Mouse (Mus musculus) heart, embryonic 12.5 days (tissue): ENCODE data around the gene Inmt. TPM values are rescaled to one million over a fixed set of nuclear protein-coding genes. Genes with fewer than 3 reads are reported as not detected.

Experiments used
- ATAC-seq: fragments of 200-750 bp; cut with Nextera tagmentation; 2 replicates; pipeline ENCODE4 v1.8.0; 2017; ENCODE audit warnings: moderate TSS enrichment, moderate library complexity; ENCODE audit not compliant: insufficient number of reproducible peaks, low FRiP score
- H3K27ac ChIP-seq: fragments of 300-500 bp; sonication (generic); 2 replicates; pipeline ENCODE4 v1.5.1; 2016; ENCODE audit warnings: mild to moderate bottlenecking, moderate library complexity; ENCODE audit not compliant: poor library complexity, severe bottlenecking
- H3K27me3 ChIP-seq: fragments of 300-500 bp; sonication (generic); replicated peaks from 2 replicates; pipeline ENCODE4 v1.6.1; 2016; ENCODE audit warnings: mild to moderate bottlenecking, moderate library complexity
- H3K36me3 ChIP-seq: fragments of 300-500 bp; sonication (generic); 2 replicates; pipeline ENCODE4 v1.6.1; 2016; ENCODE audit warnings: mild to moderate bottlenecking, moderate library complexity
- H3K4me1 ChIP-seq: fragments of 300-500 bp; sonication (generic); replicated peaks from 2 replicates; pipeline ENCODE4 v1.6.1; 2016; ENCODE audit warnings: mild to moderate bottlenecking
- H3K4me2 ChIP-seq: fragments of 300-500 bp; sonication (generic); 2 replicates; pipeline ENCODE4 v1.6.1; 2016; ENCODE audit warnings: mild to moderate bottlenecking, moderate library complexity
- H3K4me3 ChIP-seq: fragments of 300-500 bp; sonication (generic); 2 replicates; pipeline ENCODE4 v1.5.1; 2016; ENCODE audit warnings: mild to moderate bottlenecking
- H3K9ac ChIP-seq: fragments of 300-500 bp; sonication (generic); 2 replicates; pipeline ENCODE4 v1.6.1; 2016; ENCODE audit warnings: mild to moderate bottlenecking, moderate library complexity
- H3K9me3 ChIP-seq: fragments of 300-500 bp; sonication (generic); replicated peaks from 2 replicates; pipeline ENCODE4 v1.6.1; 2016; ENCODE audit warnings: mild to moderate bottlenecking, moderate library complexity
- WGBS: fragments of 180-500 bp; shearing (Covaris S2); methylation state at CpG from one replicate; pipeline ENCODE4 v1.1.7; 2016; 5-methylcytosine and 5-hydroxymethylcytosine counted together
- polyA plus RNA-seq: library from polyadenylated mRNA; unstranded; fragments of >200 nt; fragmentation: Nextera tagmentation; extraction: Ambion mirVana; gene quantifications from 2 replicates; pipeline ENCODE4 v1.2.1, GENCODE M21; 2016

Gene Inmt
- polyA plus RNA-seq, 1 experiment from 2014 or later, result not detected

DNA sequence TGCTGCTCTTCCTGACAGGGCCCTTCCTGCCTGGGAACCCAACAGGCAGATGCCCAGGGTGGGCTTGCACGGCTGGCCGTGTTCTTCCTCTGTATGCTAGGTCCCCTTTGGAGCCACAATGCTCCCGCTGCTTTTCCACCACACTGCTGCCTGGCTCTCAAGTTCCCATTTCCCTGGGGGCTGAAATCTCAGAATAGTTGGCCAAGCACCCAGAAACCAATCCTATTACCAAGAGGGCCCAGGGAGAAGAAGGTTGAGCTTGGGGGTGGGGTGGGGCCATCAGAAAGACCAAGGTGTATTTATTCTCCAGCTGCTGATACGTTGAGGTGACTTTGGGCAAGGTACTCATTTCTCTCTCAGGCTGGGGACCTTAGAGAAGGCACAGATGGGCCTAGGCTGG is 43.5 kb downstream of the Inmt start:
- ATAC-seq, result no peak
- Histone ChIP-seq H3K4me1 (peaks cover 44% of the 10 kb centered on the region), H3K4me3 (no peak overlapping the region), H3K27ac (peak overlapping the region; percentile 78), H3K27me3 (no peaks in the 10 kb centered on the region), H3K9ac (no peak overlapping the region), H3K4me2 (no peak overlapping the region; the same call in 1 of the 2 replicates), H3K36me3 (no peaks in the 10 kb centered on the region), H3K9me3 (0 out of 2 replicates have a peak, but pooled peaks cover 7% of the 10 kb centered on the region)
- WGBS, result 68% methylated on average over 4 of the region's 4 CpGs

DNA sequence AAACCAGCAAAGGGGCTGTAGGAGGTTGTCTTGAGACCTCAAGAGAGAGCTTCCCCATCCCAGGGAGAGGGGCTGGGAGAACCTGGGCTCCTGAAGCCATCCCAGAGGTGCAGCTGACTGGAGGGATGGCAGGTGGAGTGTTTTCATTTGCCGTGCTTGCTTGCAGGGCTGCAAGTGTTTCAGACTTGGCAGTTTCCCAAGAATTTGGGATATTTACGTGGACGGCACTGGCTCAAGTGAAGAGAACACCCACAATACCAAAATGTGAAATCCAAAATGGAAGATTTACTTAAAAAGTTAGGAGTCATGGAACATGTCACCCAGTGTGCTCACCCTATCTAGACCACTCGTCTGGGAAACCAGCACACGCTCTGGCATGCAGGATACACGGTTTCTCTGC is 44.2 kb downstream of the Inmt start:
- H3K27ac ChIP-seq, result peak overlapping the region; percentile 78
- H3K4me3 ChIP-seq, result no peak overlapping the region
- H3K4me1 ChIP-seq, result peaks cover 44% of the 10 kb centered on the region
- no peaks in the 10 kb centered on the region; the same call in 1 of the 2 replicates for H3K27me3 ChIP-seq
- peak overlapping the region; percentile 11; the same call in 1 of the 2 replicates for H3K4me2 ChIP-seq
- WGBS, result 13% methylated on average over 6 of the region's 6 CpGs
- H3K9ac ChIP-seq, result no peak overlapping the region
- H3K36me3 ChIP-seq, result no peaks in the 10 kb centered on the region
- H3K9me3 ChIP-seq, result 0 out of 2 replicates have a peak, but pooled peaks cover 7% of the 10 kb centered on the region
- no peak for ATAC-seq

DNA sequence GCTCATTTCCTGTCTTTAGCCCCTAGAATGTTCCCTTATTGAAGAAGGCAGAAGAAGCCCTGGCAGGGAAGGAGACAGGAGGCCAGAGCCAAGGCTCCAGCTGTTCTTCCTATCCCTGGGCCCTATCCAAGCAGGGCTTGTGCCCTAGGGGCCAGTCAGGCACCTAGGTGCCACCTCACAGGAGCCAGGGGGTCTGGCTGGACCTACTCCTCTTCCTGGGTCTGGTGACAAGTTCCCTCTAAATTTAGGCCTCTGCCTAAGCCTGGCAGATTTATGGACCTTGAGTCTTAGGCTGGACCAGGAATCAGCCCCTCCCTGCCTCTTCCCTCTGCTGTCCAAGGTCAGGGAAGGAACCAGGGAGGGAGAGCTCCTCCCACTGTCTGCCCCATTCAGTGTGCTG is 46.5 kb downstream of the Inmt start:
- H3K27me3 ChIP-seq, result peaks cover 18% of the 10 kb centered on the region; the same call in 1 of the 2 replicates
- ATAC-seq, result no peak
- no peak overlapping the region for H3K4me3 ChIP-seq
- H3K4me2 ChIP-seq, result no peak overlapping the region
- no peaks in the 10 kb centered on the region for H3K36me3 ChIP-seq
- no peaks in the 10 kb centered on the region for H3K9me3 ChIP-seq
- H3K4me1 ChIP-seq, result peaks cover 35% of the 10 kb centered on the region
- H3K9ac ChIP-seq, result no peak overlapping the region
- no peak overlapping the region for H3K27ac ChIP-seq

DNA sequence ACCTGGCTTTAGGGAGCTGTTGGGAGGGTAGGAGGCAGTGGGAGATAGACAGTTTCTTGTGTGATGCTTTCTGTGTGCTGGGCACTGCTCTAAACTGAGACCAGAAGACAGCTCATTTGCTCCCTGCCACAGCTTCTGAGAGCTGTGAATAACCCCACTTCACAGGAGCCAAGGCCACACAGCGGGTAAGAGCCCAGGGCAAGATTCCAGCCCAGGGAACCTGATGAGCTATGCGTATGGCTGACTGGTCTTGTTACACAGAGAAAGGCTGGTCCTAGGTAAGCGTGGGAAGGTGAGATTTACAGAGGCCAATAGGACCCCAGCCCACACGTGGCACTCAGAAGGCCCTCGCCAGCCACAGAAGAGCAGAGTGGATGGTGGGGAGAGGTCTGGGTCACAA is 48.3 kb downstream of the Inmt start:
- Histone ChIP-seq H3K9ac (no peak overlapping the region), H3K4me3 (no peak overlapping the region), H3K36me3 (no peaks in the 10 kb centered on the region), H3K4me2 (no peak overlapping the region), H3K27ac (no peak overlapping the region), H3K27me3 (peaks cover 29% of the 10 kb centered on the region; the same call in 1 of the 2 replicates), H3K4me1 (peaks cover 18% of the 10 kb centered on the region), H3K9me3 (no peaks in the 10 kb centered on the region)
- ATAC-seq, result no peak
- WGBS, result 78% methylated on average over 5 of the region's 5 CpGs

DNA sequence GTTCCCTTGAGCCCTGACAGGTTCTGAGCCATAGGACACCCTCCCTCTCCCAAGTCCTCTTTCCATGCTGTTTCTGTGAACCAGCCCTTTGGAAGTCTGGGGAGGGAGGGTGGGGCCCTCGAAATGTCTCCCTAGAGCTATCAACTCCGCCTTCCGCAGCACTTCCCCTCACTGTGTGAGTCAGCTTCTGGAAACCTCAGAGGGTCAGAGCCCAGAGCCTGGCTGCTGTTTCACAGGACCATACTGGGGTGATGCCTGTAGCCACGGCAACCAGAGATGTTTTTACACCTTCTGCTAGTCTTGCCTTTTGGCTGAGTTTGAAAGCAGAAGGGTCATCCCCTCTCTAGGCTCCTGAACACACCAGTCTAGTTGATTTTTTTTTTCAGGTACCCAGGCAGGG is 51.8 kb downstream of the Inmt start:
- H3K4me1 ChIP-seq, result 0 out of 2 replicates have a peak, but pooled peaks cover 2% of the 10 kb centered on the region
- H3K4me2 ChIP-seq, result no peak overlapping the region
- no peaks in the 10 kb centered on the region for H3K9me3 ChIP-seq
- peak; percentile 51; the same call in 1 of the 2 replicates for ATAC-seq
- peaks cover 56% of the 10 kb centered on the region for H3K27me3 ChIP-seq
- no peak overlapping the region for H3K27ac ChIP-seq
- H3K4me3 ChIP-seq, result no peak overlapping the region
- WGBS, result 16% methylated on average over 4 of the region's 4 CpGs
- H3K36me3 ChIP-seq, result no peaks in the 10 kb centered on the region
- no peak overlapping the region for H3K9ac ChIP-seq

Other genes starting within 250 kb of the Inmt start
- gene Nod1, start 202.4 kb downstream of the Inmt start, polyA plus RNA-seq, result 4.1 and 4.2 TPM in 2 replicates
- gene Ggct, start 182.1 kb downstream of the Inmt start, polyA plus RNA-seq, result 5.8 and 6.9 TPM in 2 replicates
- 189 and 199 TPM in 2 replicates for gene Gars, start 137.0 kb downstream of the Inmt start, polyA plus RNA-seq
- gene Crhr2, start 42.0 kb downstream of the Inmt start, polyA plus RNA-seq, result 6.4 and 8.0 TPM in 2 replicates
- 6.3 and 7.8 TPM in 2 replicates for gene Mindy4, start 28.3 kb upstream of the Inmt start, polyA plus RNA-seq
- 23.0 and 23.5 TPM in 2 replicates for gene Aqp1, start 161.4 kb upstream of the Inmt start, polyA plus RNA-seq
- not detected in 2 replicates for gene Ghrhr, start 201.3 kb upstream of the Inmt start, polyA plus RNA-seq